Mouse (Mus musculus): Measurements from ENCODE around the gene C1ql4. TPM values are rescaled to one million over a fixed set of nuclear protein-coding genes. Genes with fewer than 3 reads are reported as not detected.

The C1ql4 gene
- total RNA-seq, 1 experiment from 2014 or later: not detected

Small RNAs within 50 kb of the gene (microRNA-seq; reads per million reads assigned to microRNA genes)
- gene Mir6960: 0.34 to 1.8 reads per million in 2 experiments

Other genes with a start within 250 kb of the C1ql4 start
- 63.0 and 83.0 TPM in 2 replicates for gene Kmt2d, start 216.6 kb downstream of the C1ql4 start, total RNA-seq (2021)
- gene Rhebl1, start 193.3 kb downstream of the C1ql4 start, total RNA-seq (2021): 3.7 and 4.4 TPM in 2 replicates
- 1.1 and 2.4 TPM in 2 replicates for gene Dhh, start 189.3 kb downstream of the C1ql4 start, total RNA-seq (2021)
- gene Lmbr1l, start 169.6 kb downstream of the C1ql4 start, total RNA-seq (2021): 25.2 and 30.5 TPM in 2 replicates
- 285 and 323 TPM in 2 replicates for gene Tuba1b, start 153.3 kb downstream of the C1ql4 start, total RNA-seq (2021)
- gene Gm49450, start 134.3 kb downstream of the C1ql4 start, total RNA-seq (2021): not detected in 2 replicates
- 81.5 and 90.9 TPM in 2 replicates for gene Tuba1a, start 134.1 kb downstream of the C1ql4 start, total RNA-seq (2021)
- gene Tuba1c, start 57.9 kb downstream of the C1ql4 start, total RNA-seq (2021): 286 and 303 TPM in 2 replicates
- 0.52 and 2.2 TPM in 2 replicates for gene Prph, start 32.6 kb downstream of the C1ql4 start, total RNA-seq (2021)
- gene Troap, start 13.2 kb downstream of the C1ql4 start, total RNA-seq (2021): 4.3 and 5.6 TPM in 2 replicates
- gene Dnajc22, start 5.4 kb upstream of the C1ql4 start, total RNA-seq (2021): 1.9 and 3.8 TPM in 2 replicates
- gene Spats2, start 38.1 kb upstream of the C1ql4 start, total RNA-seq (2021): 18.7 and 19.6 TPM in 2 replicates
- gene Kcnh3, start 137.0 kb upstream of the C1ql4 start, total RNA-seq (2021): 0.67 and 1.2 TPM in 2 replicates
- 32.5 and 54.6 TPM in 2 replicates for gene Mcrs1, start 164.1 kb upstream of the C1ql4 start, total RNA-seq (2021)
- 55.2 and 59.6 TPM in 2 replicates for gene Prpf40b, start 207.3 kb upstream of the C1ql4 start, total RNA-seq (2021)
- gene Fam186b, start 208.1 kb upstream of the C1ql4 start, total RNA-seq (2021): 2.4 and 4.8 TPM in 2 replicates

Measured in adrenal gland, postnatal 25 days (tissue).